ENCODE assay signal across 11 mouse cellular contexts in the genomic region with DNA sequence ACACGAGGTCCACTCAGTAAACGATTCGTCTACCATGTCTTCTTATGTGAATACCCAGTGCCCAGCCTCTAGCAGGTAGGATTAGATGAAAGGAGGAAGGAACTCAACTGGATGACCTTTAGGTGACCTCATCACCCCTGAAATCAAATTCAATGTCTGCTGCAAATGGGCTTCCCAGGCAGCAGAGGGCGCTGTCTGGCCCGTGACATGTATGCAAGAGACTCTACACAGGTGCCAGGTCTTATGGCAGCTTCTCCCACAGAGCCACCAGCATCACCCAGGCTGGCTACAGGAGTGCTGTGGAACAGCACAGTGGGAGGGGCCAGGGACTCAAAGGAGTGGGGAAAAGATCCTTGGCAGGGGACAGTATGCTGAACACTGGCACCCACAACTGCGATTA.
DNase-seq lines count a peak whose midpoint lies in the region; ATAC-seq and TF ChIP-seq lines count a peak whose summit lies in the region.
"Had no signal": no experiment of that assay in that cellular context is flagged by ENCODE, and none has a peak within 500 bp of the region (broad histone marks: within the 10 kb centered on the region; RNA-seq: fewer than 3 reads in every experiment).

No protein-coding gene starts in this region.

- peak; percentile 48; the same call in 1 of the 2 replicates for TF ChIP-seq CTCF in testis, adult 2 months (IDR thresholded peaks at IDR 0.05; ENCODE audit: control insufficient read depth, insufficient read depth, insufficient replicate concordance, low read depth, low read length)

- H3K36me3 ChIP-seq in hindbrain, embryonic 11.5 days (ENCODE audit: control insufficient read depth, insufficient read depth, low read length) = no peaks in the 10 kb centered on the region
- 0 out of 2 replicates have a peak, but pooled peaks cover 2% of the 10 kb centered on the region for H3K36me3 ChIP-seq in hindbrain, embryonic 16.5 days (ENCODE audit: control insufficient read depth, insufficient read depth, low read length)
- no peaks in the 10 kb centered on the region for H3K36me3 ChIP-seq in testis, adult 2 months (ENCODE audit: control insufficient read depth, insufficient read depth, low read length)
- H3K36me3 ChIP-seq in midbrain, embryonic 10.5 days = no peaks in the 10 kb centered on the region
- H3K36me3 ChIP-seq: embryonic facial prominence, embryonic 10.5 days had no signal

- no peak overlapping the region for H3K9ac ChIP-seq in hindbrain, embryonic 11.5 days (ENCODE audit: low read depth, low read length)
- H3K9ac ChIP-seq in hindbrain, embryonic 16.5 days (ENCODE audit: low read depth, low read length) = no peak overlapping the region
- H3K9ac ChIP-seq: midbrain, embryonic 12.5 days had no signal

- TF ChIP-seq POLR2A in testis, adult 2 months (IDR thresholded peaks at IDR 0.05; ENCODE audit: control insufficient read depth, low read depth, low read length) = no peak

- peaks cover 11% of the 10 kb centered on the region; the same call in 1 of the 2 replicates for H3K27me3 ChIP-seq in hindbrain, embryonic 11.5 days (ENCODE audit: control insufficient read depth, insufficient read depth, low read length)
- H3K27me3 ChIP-seq in hindbrain, embryonic 16.5 days (replicated peaks; ENCODE audit: control insufficient read depth, insufficient read depth, low read length) = 0 out of 2 replicates have a peak, but pooled peaks cover 2% of the 10 kb centered on the region
- H3K27me3 ChIP-seq in testis, adult 2 months (ENCODE audit: control insufficient read depth, insufficient read depth, low read length) = no peaks in the 10 kb centered on the region
- peaks cover 41% of the 10 kb centered on the region for H3K27me3 ChIP-seq in midbrain, embryonic 10.5 days (ENCODE audit: low read depth, poor library complexity, severe bottlenecking)

- no peaks in the 10 kb centered on the region for H3K9me3 ChIP-seq in hindbrain, embryonic 11.5 days (ENCODE audit: control insufficient read depth, low read length)
- no peaks in the 10 kb centered on the region for H3K9me3 ChIP-seq in hindbrain, embryonic 16.5 days (ENCODE audit: control insufficient read depth, low read length)
- no peaks in the 10 kb centered on the region for H3K9me3 ChIP-seq in midbrain, embryonic 10.5 days (replicated peaks)
- H3K9me3 ChIP-seq: embryonic facial prominence, embryonic 10.5 days had no signal

- H3K27ac ChIP-seq in hindbrain, embryonic 11.5 days (ENCODE audit: low read depth, low read length) = no peak overlapping the region
- H3K27ac ChIP-seq in hindbrain, embryonic 16.5 days (ENCODE audit: low read depth, low read length) = no peak overlapping the region
- no peak overlapping the region for H3K27ac ChIP-seq in testis, adult 2 months (ENCODE audit: control insufficient read depth, insufficient read depth, low read depth, low read length)
- no peak overlapping the region for H3K27ac ChIP-seq in midbrain, embryonic 10.5 days (replicated peaks)
- H3K27ac ChIP-seq: embryonic facial prominence, embryonic 10.5 days; midbrain, embryonic 12.5 days had no signal

- DNase-seq in hindbrain, embryonic 11.5 days (ENCODE audit: low spot score) = peak; percentile 29
- DNase-seq in testis, postnatal 14 days (ENCODE audit: low spot score) = no peak
- peak; percentile 45 to 60 for DNase-seq in cerebellum, postnatal 14 days
- no peak for DNase-seq in MN1 (ENCODE audit: low spot score)
- no peak for DNase-seq in midbrain, embryonic 10.5 days (ENCODE audit: low spot score)
- DNase-seq: heart, postnatal 14 days had no signal

- WGBS in hindbrain, embryonic 11.5 days = 50% methylated on average over 6 of the region's 6 CpGs
- 48% methylated on average over 6 of the region's 6 CpGs for WGBS in hindbrain, embryonic 16.5 days
- 61% methylated on average over 6 of the region's 6 CpGs for WGBS in midbrain, embryonic 10.5 days

- no peak for ATAC-seq in hindbrain, embryonic 11.5 days (ENCODE audit: low FRiP score)
- ATAC-seq in hindbrain, embryonic 16.5 days = no peak
- ATAC-seq in activated CD4-positive, CD25-positive, alpha-beta regulatory T cell, adult 4 months = no peak

- no peaks in the 10 kb centered on the region for H3K4me1 ChIP-seq in hindbrain, embryonic 11.5 days (replicated peaks; ENCODE audit: control insufficient read depth, insufficient read depth, low read length)
- H3K4me1 ChIP-seq in hindbrain, embryonic 16.5 days (ENCODE audit: control insufficient read depth, insufficient read depth, low read depth, low read length) = no peaks in the 10 kb centered on the region; the same call in 1 of the 2 replicates
- peaks cover 13% of the 10 kb centered on the region for H3K4me1 ChIP-seq in testis, adult 2 months (ENCODE audit: control insufficient read depth, insufficient read depth, low read length)
- H3K4me1 ChIP-seq in midbrain, embryonic 10.5 days = peaks cover 22% of the 10 kb centered on the region

- no peak overlapping the region for H3K4me3 ChIP-seq in hindbrain, embryonic 11.5 days (ENCODE audit: low read depth, low read length)
- no peak overlapping the region for H3K4me3 ChIP-seq in hindbrain, embryonic 16.5 days (ENCODE audit: low read length)
- no peak overlapping the region for H3K4me3 ChIP-seq in testis, adult 2 months (ENCODE audit: control insufficient read depth, low read depth, low read length)
- no peak overlapping the region for H3K4me3 ChIP-seq in midbrain, embryonic 10.5 days
- H3K4me3 ChIP-seq: embryonic facial prominence, embryonic 10.5 days; midbrain, embryonic 12.5 days had no signal

- H3K4me2 ChIP-seq in hindbrain, embryonic 11.5 days (replicated peaks; ENCODE audit: low read depth, low read length) = no peak overlapping the region
- no peak overlapping the region for H3K4me2 ChIP-seq in hindbrain, embryonic 16.5 days (ENCODE audit: low read length)
- H3K4me2 ChIP-seq: midbrain, embryonic 12.5 days had no signal

Comparison
In these comparisons a context has a peak if more than half of its experiments do, and no peak if none do; other contexts are left out.
1. DNase-seq: peak in hindbrain, embryonic 11.5 days (single experiment) and cerebellum, postnatal 14 days (2 of 2); none in testis, postnatal 14 days (single experiment), MN1 (single experiment) and midbrain, embryonic 10.5 days (single experiment).